Mouse (Mus musculus): ENCODE results near the gene Atp2c1. TPM values are rescaled to one million over a fixed set of nuclear protein-coding genes. Genes with fewer than 3 reads are reported as not detected.

The Atp2c1 gene
- 100 to 1,000 TPM; 252 to 278 TPM for total RNA-seq (2021)
- long read RNA-seq, full-length matches to known transcripts, result 16 of 125 reads
- long read RNA-seq, partial matches to known transcripts, result 24 of 125 reads
- long read RNA-seq, other reads (novel, unspliced or antisense), result 85 of 125 reads

DNA sequence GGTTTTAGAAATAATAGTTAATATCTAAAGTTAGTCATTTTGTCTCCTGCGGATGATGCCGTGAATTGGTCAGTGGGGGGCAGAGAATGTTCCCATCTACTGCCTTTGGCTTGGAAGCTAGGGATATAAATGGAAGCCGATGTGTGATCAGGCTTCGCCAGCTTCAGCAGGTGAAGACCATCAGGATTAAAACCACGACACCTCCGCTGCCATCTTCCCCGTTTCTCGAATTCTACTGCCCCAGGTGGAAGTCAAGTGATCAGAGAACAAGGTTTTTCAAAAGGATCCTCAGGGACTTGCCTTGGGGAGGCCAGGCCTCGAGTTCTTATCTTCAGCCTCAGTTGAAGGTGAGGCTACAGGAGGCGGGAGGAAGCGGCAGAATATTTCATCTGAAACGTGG lies at the start of gene Atp2c1:
Atp2c1 (minus strand) TSS at position 101 of the 400 bp plus-strand sequence.
- no peak for DNase-seq (ENCODE audit: low spot score in 2 of 2)

DNA sequence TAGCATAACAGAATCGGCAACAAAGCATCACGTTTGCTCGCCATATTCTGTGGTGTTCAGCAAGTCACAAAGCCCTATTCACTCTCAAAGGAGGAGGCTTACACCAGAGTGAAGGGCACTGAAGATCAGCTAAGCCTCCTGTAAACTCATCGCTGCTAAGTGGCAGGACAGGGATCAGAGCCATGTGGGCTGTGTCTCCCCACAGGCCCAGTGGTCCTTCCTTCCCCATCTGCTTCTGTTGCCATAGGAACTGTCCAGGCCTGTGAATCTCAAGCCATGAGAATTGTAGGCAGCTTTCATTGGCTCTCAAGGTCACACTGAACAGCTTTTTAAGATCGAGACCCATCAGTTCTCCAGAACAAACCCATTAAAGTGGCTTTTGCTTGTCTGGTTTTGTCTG lies 30.3 kb upstream of the Atp2c1 start:
- DNase-seq (ENCODE audit: low spot score in 2 of 2), result no peak

DNA sequence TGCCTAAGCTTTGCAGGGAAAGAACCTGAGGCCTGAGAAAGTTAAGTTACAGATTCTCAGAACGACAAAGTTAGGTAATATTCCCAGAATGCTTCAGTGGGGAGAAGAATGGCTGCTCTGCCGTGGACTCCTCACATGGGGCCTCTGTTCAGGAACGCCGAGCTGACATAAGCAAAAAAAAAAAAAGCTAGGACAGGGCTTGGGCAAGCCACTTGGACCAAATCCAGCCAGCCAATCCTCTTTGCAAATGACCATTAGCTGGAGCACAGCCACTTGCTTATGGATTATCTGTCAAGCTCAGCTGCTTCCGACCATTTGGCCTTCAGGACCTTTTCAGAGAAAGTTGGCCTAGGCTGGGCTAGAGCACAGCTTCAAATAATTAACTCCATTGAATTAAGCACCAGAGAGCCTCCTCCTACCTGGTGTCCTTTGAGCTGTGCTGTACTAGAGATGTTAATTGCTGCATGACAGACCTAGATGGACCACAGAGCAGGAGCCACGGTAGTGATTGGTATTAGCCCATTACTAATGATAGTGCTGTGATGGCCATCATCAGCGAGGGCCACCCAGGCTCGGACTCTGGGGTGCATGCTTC lies 29.1 kb upstream of the Atp2c1 start:
- no peak for DNase-seq (ENCODE audit: low spot score in 2 of 2)

DNA sequence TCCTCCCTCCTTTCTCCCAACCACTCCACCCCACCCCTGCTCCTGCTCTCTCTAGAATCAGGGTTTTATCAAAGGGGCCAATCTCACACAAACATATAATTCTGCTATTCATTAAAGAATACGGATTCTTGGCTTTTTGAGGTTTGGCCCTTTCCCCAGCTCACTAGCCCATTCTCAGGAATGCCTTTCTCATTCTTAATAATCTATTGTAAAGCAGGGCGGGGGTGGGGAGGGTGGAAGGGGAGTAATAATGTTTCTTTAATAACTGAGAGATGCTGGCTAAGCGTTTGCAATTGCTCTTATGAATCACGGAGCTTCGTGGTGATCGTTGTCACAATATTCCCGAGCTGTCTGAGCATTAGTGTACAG lies 27.3 kb upstream of the Atp2c1 start:
- no peak for DNase-seq (ENCODE audit: low spot score in 2 of 2)

DNA sequence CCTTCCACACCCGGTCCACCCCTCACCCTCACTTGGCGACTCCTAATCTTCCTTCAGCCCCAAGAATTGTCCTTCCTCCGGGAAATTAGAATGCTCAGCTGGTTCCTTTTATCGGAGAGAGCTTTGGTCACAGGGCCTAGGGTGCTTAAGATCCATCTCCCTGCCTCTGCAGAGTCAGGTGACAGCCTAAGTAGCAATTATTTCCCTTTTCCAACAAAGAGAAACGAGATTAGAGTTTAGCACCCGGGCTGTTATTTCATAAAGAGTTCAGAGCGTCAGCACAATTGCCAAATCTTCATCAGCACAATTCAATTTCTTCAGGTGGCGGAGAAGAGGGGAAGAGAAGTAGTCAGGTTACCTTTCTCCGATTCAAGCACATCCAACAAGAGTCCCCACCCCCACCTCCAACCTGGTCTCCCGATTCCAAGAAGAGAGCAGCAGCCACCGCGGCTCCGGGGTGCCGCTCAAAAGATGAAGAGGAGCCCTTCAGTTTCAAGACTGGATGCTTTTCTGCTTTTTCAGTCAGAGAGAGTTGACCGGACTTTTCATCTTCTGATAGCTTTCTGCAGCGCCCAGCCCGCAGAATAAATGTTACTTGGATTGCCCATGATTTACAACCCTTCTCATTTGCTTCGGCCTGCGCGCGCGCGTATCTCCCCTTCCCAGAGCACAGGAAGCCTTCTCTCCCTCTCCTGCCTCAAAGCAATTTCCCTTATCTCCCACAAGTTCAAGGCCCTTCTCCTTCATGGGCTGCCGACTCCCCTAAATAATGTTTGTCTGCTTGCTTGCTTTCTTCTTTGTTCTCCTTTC lies 26.7 kb upstream of the Atp2c1 start:
- no peak for DNase-seq (ENCODE audit: low spot score in 2 of 2)

DNA sequence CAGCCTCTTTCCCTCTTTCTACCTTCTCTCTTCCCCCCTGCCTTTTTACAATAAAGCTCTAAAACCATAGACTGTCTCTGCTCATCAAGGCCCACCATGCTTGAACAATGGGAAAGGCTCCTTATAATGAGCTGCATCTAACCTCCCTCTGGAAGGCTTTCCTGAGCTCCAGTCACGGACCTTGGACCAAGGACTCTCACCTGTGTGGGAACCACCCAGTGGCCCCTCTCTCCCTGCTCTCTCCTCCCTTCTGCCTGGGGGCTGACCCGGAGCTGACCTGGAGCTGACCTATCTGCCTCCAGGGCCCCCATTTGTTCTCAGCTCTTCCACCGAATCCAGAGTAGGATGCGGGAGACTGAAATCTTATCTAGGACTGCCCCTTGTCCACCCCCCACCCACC lies 24.3 kb upstream of the Atp2c1 start:
- no peak for DNase-seq (ENCODE audit: low spot score in 2 of 2)

DNA sequence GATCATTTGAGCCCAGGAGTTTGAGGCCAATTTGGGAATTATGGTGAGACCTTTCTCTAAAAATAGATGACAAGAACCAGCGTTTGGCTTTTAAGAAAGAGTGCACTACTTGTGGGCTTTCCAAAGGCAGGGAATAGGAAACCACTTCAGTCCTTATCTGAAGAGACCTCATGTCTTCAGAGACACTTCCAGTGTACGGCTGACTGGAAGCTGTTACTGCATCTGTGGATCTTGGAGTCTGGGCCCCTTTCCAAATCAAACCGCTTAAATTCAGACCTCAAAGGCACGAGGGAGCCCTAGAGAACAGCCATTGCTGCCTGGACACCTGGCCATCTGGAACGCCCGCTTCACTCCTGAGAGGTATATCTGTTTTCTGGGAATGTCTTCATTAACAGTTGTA lies 22.0 kb upstream of the Atp2c1 start:
- DNase-seq (ENCODE audit: low spot score in 2 of 2), result no peak

DNA sequence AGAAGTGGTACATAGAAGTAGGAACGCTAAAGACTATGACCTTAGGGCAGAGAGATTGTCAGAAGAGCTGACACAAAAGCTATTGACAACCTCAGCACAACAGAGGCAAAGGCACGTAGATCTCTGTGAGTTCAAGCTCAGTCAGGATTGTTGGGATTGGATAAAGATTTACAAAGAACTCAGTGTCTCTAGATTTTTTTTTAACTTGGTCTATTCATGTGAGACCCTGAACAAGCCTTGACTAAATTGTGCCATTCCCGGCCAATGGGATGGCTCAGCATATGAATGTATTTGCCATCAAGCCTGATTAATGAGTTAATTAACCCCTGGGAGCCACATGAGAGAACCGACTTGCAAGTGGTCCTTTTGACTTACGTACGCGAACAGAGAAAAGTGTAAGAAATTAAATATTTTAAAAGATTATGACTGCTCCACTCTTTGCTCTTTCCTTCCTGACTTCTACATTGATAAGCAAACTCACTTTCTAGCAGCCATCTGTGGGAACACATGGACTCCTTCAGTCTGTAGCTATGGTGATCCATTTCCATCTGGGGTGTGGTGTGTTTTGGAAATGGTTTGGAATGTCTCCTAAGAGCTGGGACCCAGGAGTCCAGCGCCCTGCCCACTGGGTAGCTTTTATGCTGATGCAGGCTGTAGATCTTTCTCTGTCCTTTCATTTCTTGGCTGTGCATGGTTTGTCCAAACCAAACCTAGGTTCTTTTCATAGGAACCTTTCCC lies 17.1 kb upstream of the Atp2c1 start:
- no peak for DNase-seq (ENCODE audit: low spot score in 2 of 2)

DNA sequence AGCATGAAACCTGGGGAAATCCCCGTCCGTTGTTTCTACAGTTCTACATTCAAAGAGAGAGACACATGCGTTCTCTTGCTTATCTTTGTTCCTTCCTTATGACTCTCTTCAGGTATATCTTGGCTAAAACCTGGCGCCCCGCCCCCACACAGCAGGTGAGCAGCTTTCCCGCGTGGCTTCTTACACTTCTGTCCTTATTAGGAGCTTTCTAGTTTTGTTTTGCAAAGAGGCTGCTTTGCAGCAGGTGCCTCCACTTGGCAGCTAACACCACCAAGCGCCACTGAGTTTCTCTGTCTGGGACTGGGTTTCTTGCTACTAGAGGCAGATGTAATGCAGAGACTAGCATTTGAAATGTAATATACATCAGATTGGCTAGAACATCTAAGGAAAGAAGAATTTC lies 10.4 kb upstream of the Atp2c1 start:
- no peak for DNase-seq (ENCODE audit: low spot score in 2 of 2)

DNA sequence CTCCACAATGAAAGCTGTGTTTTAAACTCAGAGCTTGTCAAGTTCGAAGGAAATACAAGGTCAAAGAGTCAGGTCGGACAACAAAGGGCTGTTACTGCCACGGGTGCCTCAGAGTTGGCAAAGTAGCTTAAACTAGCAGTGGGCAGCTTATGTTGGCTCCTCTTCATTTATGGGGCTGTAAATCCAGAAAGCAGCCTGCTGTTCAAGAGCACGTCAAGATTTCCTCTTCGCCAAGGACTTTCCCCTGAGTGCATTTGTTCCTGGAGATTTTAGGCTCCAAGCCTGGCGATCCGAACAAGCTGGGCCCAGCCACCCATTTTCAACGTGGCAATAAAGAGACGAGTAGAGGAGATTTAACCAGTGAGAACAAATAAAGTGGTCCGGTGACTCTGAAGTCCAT lies 9.8 kb upstream of the Atp2c1 start:
- DNase-seq (ENCODE audit: low spot score in 2 of 2), result no peak

DNA sequence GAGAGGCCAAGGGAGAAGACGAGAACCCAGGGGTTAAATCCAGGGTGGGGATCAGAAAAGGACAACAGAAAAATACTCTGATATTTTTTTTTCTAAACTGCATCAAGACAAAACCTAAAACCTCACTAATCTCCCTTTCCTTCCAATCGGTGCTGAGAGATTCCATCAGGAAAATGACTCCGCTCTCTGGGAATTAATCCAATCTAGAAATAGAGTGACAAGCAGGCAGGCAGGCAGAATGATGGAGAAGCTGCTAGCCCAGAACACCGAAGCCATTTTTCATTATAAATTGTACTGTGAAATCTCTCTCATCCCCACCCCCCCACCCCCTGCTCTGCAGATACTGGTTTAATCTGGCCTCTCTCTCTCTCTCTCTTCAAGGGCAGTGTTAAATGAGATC lies 1.8 kb downstream of the Atp2c1 start:
- no peak for DNase-seq (ENCODE audit: low spot score in 2 of 2)

DNA sequence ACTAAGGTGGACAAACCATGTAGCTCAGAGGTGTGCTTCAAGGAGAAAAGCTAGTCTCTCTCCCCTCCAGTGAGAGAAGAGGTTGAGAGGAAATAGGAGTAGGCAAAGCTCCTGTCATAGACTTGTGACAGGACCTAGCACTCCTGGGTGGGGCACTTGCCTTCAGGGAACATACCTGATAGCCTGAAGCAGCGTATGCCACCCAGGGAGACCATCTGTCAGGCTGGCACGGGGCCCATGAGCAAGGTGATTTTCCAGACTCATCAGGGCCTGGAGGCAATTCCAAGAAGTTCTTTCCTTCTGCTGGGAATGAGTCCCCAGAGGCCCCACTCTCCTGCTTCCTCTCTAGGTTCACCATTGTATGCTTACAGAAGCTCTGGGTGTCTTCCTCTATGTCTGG lies 4.1 kb downstream of the Atp2c1 start:
- DNase-seq (ENCODE audit: low spot score in 2 of 2), result no peak

DNA sequence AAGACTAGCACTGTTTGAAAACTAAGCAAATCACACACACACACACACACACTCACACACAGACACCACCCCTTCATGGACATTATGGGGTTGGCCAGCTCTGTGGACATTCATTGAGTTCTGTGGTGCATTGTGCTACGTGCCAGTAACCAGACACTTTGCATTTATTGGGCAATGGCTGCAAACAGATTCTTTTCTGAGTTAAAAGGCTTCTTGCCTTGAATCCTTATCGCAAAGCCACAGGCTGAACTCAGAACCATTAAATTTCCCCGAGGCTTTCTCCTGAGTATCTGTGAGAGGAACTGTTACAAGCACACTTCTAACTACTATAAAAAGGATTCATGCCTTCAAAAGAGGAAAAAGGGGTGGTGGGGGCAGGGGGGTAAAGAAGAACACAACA lies 5.1 kb downstream of the Atp2c1 start:
- no peak for DNase-seq (ENCODE audit: low spot score in 2 of 2)

DNA sequence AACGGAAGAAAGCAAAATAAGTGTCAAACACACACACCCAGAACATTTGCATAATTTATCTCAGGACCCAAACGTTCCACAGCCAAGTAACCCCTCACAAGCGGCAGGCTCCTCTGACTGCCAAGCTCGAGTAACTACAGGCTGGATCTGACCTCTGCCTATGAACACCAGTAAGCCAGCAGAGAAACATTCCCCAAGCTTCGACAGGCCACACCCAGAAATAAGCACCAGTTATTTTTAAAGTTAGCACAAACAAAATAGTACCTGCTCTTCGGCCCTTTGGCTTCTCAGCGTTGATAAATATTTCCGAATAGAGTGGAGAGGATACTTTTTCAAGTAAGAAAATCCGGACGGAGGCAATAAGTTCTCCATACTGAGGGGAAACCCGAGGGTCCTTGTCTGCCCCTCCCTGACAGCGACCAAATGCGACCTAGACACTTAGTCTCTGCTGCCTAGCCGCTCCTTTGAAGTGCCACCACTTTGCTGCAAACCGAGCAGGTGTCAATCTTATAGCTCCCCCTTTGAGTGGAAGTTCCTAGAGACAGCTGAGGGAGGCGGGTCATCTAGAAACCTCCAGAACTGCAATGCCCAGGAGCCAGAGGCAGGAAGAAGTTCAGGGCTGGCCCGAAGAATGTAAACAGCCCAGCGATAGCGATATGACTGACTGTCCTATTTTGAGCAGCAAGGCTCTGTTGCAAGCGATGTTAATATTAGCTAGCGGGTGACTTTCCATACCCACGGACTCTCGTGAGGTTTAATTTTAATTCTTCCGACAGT lies 6.2 kb downstream of the Atp2c1 start:
- no peak for DNase-seq (ENCODE audit: low spot score in 2 of 2)

DNA sequence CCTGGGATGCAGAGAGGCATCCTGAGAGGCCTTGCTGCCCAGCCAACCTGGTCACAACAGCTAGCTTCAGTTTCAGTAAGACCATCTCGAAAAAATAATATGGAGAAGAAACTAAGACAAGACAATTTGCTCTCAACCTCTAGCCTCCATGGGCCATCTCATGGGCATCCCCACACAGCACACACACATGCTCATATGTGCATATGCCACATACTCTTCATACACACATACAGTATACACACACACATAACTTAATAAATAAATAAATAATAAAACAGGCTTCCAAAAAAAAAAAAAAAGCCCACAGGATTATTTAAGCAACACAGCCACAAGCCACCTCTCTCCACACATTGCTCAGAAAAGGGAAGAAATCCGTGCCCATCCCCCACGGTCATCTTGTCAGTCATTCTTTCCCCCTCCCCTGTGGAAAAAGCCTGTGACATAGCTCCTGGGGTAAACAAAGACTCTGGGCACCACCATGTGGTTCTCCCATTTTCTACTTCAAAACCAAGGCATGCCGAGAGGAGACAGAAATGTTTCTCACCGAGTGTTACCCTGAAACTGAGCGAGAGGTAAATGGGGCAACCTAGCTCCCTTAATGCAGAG lies 7.7 kb downstream of the Atp2c1 start:
- no peak for DNase-seq (ENCODE audit: low spot score in 2 of 2)

DNA sequence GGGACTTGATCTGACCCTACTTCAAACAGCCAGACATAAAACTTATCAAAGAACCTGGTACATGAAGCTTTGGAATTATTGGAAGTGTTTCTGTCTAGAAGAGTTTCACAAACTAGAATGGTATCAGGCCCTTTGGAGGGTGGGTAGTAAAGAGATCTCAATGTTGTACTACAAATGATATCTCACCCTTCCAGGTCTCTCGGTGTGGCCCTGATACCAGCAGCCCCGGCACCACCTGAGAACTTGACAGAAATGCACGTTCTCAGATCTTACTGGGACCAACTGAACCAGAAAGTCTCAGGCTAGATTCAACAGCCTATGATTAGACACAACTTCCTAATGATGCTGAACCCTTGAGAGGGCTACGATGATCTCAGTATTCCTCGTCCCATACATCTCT lies 23.4 kb downstream of the Atp2c1 start:
- no peak for DNase-seq (ENCODE audit: low spot score in 2 of 2)

DNA sequence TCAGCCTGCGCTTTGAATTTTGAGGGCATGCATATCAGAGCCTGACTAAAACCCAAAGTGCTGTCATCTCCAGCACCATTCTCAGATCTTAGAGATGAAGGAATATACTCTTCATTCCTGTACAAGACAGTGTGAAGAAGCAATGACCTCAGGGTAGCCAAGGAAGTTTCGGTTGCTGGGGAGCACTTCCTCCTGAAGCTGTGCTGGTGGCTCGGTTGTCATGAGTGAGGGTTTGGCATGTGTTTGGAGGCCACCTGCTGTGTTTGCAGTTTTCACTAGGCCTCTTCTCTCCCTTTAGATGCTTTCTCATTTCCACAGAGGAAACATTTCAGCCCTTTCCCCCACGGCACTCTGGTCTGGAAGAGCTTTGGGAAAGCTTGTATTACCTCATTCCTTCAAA lies 24.7 kb downstream of the Atp2c1 start:
- DNase-seq (ENCODE audit: low spot score in 2 of 2), result no peak

DNA sequence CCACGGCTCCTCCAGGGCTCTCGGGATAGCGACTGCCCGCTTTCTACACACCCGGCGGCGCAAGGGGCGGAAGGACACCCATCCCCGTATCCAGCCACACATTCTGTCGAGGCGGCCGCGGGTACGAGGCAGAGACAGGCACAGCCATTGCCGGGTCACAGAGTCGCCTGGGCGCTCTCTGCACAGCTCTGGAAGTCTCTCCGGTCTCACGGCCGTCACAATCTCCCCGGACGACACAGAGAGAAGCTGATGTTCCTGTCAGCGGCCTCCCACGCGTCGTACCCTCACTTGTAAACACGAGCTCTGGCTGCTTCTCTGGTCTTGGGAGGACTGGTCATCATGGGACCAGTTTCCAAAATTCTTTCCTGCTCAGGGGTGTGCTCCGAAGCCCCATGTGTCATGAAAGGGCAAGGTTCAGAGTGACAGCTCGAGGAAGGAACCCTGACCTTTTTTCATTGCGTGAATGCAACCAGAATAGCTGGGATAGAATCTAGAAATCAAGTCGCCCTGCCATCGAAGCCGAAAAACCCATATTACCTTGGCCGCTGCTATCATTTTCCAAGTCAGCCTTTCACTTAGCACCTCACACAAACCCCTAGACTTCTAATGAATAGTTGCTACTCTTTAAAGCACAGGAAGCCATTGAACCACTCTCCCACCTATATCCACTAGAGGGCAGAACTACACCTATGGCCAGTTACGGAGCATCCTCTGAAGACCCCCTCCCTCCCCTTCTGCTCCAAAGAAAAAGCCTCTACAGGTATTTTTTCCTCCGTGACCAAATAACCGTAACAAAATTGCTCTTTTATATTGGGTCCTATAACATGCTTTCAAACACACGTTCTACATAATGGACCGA lies 31.6 kb downstream of the Atp2c1 start:
- DNase-seq (ENCODE audit: low spot score in 2 of 2), result peak; percentile 62 to 74

DNA sequence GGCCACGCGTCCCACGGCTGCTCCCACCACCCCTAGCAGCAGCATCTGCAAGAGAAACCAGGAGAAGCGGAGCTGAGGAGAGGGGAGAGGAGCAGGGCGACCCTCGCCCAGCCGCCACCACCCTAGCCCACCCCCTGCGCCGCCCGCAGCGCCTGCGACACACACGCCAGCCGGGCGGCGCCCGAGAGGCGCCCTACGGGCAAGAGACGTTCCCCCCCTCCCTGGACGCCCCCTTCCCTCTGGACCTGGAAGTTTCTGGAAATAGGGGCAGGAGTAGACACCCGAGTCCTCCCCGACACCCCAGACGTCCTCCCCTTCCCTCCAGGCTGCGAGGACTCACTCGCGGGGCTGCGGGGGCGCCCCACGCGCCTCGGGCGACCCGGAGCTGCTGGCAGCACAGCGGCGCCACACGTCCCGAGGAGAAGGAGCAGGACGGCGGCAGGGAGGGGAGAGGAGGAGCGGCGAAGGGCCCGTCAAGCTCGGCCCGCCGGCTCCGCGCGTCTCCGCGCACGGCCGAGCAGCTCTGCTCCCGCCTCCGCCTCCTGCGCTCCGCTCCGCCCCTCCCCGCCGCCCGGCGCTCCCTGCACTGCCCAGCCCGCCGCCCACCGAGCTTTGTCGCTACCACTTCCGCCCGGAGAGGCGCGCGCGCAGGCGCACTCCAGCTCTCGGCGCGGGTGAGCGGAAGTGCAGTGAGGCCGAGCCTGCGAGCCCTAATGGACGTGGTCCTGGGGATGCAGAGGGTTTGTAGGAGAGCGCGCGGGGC lies 32.4 kb downstream of the Atp2c1 start:
- DNase-seq (ENCODE audit: low spot score in 2 of 2), result peak; percentile 95 to 98

Measured in layer of hippocampus, postnatal 10 days (tissue).